Mouse (Mus musculus): ENCODE data around the gene Magoh.

- TF ChIP-seq CTCF (IDR thresholded peaks at IDR 0.05; ENCODE audit: control insufficient read depth, insufficient read depth, insufficient replicate concordance, low read depth, low read length) (no peak), POLR2A (IDR thresholded peaks at IDR 0.05; ENCODE audit: control insufficient read depth, low read depth, low read length) (no peak)
These were observed 49.4 kb upstream of the Magoh start for GRCm38 (mm10) chr4:107830189-107830588.
